Mouse (Mus musculus) forebrain, embryonic 16.5 days (tissue): ENCODE results near the gene Atp6ap1l. TPM values are rescaled to one million over a fixed set of nuclear protein-coding genes. Genes with fewer than 3 reads are reported as not detected.

ENCODE experiments used
- ATAC-seq: fragments of 200-750 bp; cut with Nextera tagmentation; 2 replicates; pipeline ENCODE4 v1.8.0; 2017; ENCODE audit warnings: mild to moderate bottlenecking, moderate library complexity
- H3K27ac ChIP-seq: fragments of 300-500 bp; sonication (generic); 2 replicates; pipeline ENCODE4 v1.5.1; 2014; ENCODE audit warnings: low read length, control low read depth
- H3K27me3 ChIP-seq: fragments of 300-500 bp; sonication (generic); replicated peaks from 2 replicates; pipeline ENCODE4 v1.6.1; 2014; ENCODE audit warnings: low read length; ENCODE audit not compliant: control insufficient read depth, insufficient read depth
- H3K36me3 ChIP-seq: fragments of 300-500 bp; sonication (generic); 2 replicates; pipeline ENCODE4 v1.6.1; 2014; ENCODE audit not compliant: control insufficient read depth, insufficient read depth
- H3K4me1 ChIP-seq: fragments of 300-500 bp; sonication (generic); replicated peaks from 2 replicates; pipeline ENCODE4 v1.6.1; 2014; ENCODE audit warnings: low read length; ENCODE audit not compliant: control insufficient read depth, insufficient read depth
- H3K4me2 ChIP-seq: fragments of 300-500 bp; sonication (generic); 2 replicates; pipeline ENCODE4 v1.6.1; 2014; ENCODE audit warnings: mild to moderate bottlenecking, low read length, control low read depth
- H3K4me3 ChIP-seq: fragments of 300-500 bp; sonication (generic); replicated peaks from 2 replicates; pipeline ENCODE4 v1.5.1; 2014; ENCODE audit warnings: mild to moderate bottlenecking, low read length, control low read depth
- H3K9ac ChIP-seq: fragments of 300-500 bp; sonication (generic); replicated peaks from 2 replicates; pipeline ENCODE4 v1.6.1; 2014; ENCODE audit warnings: low read depth, low read length, control low read depth
- H3K9me3 ChIP-seq: fragments of 300-500 bp; sonication (generic); 2 replicates; pipeline ENCODE4 v1.6.1; 2016; ENCODE audit warnings: low read length; ENCODE audit not compliant: control insufficient read depth
- WGBS: fragments of 180-500 bp; shearing (Covaris S2); extraction: QIAGEN DNeasy Blood & Tissue Kit; methylation state at CpG from one replicate; pipeline ENCODE4 v1.1.7; 2014; 5-methylcytosine and 5-hydroxymethylcytosine counted together
- polyA plus RNA-seq: library from polyadenylated mRNA; unstranded; fragments of >200 nt; fragmentation: Nextera tagmentation; extraction: Ambion mirVana; gene quantifications from 2 replicates; pipeline ENCODE4 v1.2.1, GENCODE M21; 2015

Gene Atp6ap1l
- polyA plus RNA-seq, 1 experiment from 2014 or later: 4.2 TPM

DNA sequence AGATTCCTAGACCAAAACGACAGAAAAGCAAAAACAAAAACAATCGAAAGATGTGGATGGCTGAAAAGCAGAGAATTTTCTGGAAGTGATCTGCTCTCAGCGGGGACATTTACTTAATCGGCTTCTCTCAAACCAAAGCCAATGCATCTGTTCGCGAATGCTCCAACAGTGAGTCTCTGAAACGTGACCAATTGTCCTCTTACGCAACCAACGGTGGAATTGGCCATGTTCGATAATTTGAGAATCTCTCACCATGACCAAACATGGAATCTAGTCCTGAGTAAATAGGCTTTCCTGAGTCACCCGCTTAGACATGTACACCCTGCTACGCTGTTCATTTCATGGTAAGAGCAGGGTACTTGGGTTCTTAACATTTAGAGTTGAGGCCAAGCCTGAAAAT is 8.3 kb downstream of the Atp6ap1l start:
- H3K9me3 ChIP-seq: no peaks in the 10 kb centered on the region
- no peak overlapping the region for H3K4me3 ChIP-seq
- no peaks in the 10 kb centered on the region for H3K36me3 ChIP-seq
- H3K9ac ChIP-seq: no peak overlapping the region
- ATAC-seq: no peak
- H3K4me1 ChIP-seq: 0 out of 2 replicates have a peak, but pooled peaks cover 3% of the 10 kb centered on the region
- 78% methylated on average over 12 of the region's 12 CpGs for WGBS
- no peak overlapping the region; the same call in 1 of the 2 replicates for H3K27ac ChIP-seq
- no peak overlapping the region for H3K4me2 ChIP-seq
- no peaks in the 10 kb centered on the region for H3K27me3 ChIP-seq

GRCm38 (mm10) chr13:90896098-90896497 is 9.1 kb downstream of the Atp6ap1l start:
- no peaks in the 10 kb centered on the region for H3K27me3 ChIP-seq
- no peaks in the 10 kb centered on the region for H3K36me3 ChIP-seq
- H3K27ac ChIP-seq: no peak overlapping the region
- no peaks in the 10 kb centered on the region for H3K9me3 ChIP-seq
- no peak overlapping the region for H3K9ac ChIP-seq
- H3K4me3 ChIP-seq: no peak overlapping the region
- ATAC-seq: peak; percentile 89
- H3K4me1 ChIP-seq: 0 out of 2 replicates have a peak, but pooled peaks cover 3% of the 10 kb centered on the region
- no peak overlapping the region for H3K4me2 ChIP-seq
- 4% methylated on average over 2 of the region's 2 CpGs for WGBS

DNA sequence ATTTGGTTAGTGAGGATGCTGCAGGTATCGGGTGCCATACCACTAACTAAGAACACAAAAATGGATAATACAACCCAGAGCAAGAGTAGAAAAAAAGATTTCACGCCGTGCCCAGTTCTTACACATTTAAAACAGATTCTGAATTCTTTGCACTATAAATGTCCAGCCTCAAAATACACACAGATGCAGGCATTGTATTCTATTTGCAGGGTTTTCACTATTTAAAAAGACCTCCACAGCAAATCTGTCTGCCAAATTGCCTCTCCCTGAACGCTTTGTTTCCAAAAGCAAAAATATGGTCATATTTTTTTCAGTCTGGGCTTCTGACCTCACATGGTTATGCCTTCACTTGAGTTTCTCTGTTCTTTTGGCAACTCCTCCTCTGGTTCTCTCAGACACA is 10.3 kb downstream of the Atp6ap1l start:
- Histone ChIP-seq H3K36me3 (no peaks in the 10 kb centered on the region), H3K9ac (no peak overlapping the region), H3K27ac (no peak overlapping the region), H3K4me2 (no peak overlapping the region), H3K9me3 (no peaks in the 10 kb centered on the region), H3K4me3 (no peak overlapping the region), H3K4me1 (0 out of 2 replicates have a peak, but pooled peaks cover 3% of the 10 kb centered on the region), H3K27me3 (no peaks in the 10 kb centered on the region)
- ATAC-seq: no peak
- 83% methylated on average over 4 of the region's 4 CpGs for WGBS

GRCm38 (mm10) chr13:90890111-90890510 is 15.0 kb downstream of the Atp6ap1l start:
- Histone ChIP-seq H3K9me3 (no peaks in the 10 kb centered on the region), H3K4me2 (no peak overlapping the region), H3K27ac (no peak overlapping the region), H3K9ac (no peak overlapping the region), H3K36me3 (no peaks in the 10 kb centered on the region), H3K27me3 (no peaks in the 10 kb centered on the region), H3K4me1 (peaks cover 2% of the 10 kb centered on the region; the same call in 1 of the 2 replicates), H3K4me3 (no peak overlapping the region)
- ATAC-seq: no peak
- WGBS: 89% methylated on average over 5 of the region's 5 CpGs

DNA sequence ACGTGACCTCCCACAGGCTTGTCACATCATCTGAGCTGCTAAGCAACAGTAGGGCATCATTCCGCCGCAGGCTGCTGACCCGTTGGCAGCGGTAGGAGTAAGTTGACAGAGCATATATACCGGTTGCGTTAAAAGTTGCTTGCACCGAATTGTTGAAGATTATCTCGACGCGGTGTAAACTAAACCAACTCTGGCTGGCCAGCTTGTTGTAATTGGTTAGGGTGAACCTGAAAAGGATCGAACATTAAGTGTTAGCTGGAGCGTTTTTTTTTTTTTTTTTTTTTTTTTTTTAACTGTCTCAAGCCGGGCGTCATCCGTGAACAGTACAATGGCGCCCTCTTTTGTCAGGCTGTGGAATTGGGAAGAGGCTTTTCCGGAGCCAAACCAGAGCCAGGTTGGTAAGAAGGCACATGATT is 18.6 kb downstream of the Atp6ap1l start:
- H3K27ac ChIP-seq: no peak overlapping the region
- no peaks in the 10 kb centered on the region for H3K27me3 ChIP-seq
- H3K4me1 ChIP-seq: peaks cover 2% of the 10 kb centered on the region; the same call in 1 of the 2 replicates
- WGBS: 1% methylated on average over 18 of the region's 18 CpGs
- H3K9ac ChIP-seq: no peak overlapping the region
- H3K36me3 ChIP-seq: no peaks in the 10 kb centered on the region
- H3K9me3 ChIP-seq: no peaks in the 10 kb centered on the region
- peak overlapping the region; percentile 25 for H3K4me3 ChIP-seq
- peak overlapping the region; percentile 50 for H3K4me2 ChIP-seq
- peak; percentile 79 for ATAC-seq

DNA sequence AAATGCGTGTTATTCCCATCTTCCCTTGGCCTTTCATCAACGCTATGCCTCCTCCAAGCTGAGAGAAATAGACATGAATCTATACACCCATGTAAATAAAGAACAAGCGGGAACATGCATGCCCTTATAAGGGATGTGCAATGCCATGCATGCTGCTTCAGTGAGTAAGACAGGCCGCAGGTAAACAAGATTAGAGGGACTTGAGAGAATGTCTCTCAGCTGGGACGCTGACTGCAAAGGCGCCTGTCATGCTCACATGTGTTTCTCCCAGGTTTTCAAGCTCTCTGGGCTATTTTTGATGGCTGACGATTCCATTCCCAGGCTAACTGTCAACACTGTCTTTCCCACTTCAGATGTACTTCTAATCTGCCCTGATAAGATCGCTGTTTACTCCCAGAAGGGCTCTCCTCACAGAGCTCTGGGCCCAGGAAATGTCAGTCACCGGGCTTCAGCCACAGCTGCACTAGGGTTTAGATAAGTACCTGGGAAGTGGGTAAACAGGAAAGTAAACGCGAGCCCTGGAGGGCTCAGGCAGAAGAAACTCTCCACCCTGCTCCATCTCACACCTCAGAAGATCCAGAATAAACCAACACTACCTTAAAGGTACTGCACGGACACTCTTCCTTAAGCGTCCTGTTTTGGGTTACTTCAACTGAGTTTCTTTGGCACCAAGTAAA is 19.2 kb downstream of the Atp6ap1l start:
- H3K27ac ChIP-seq: no peak overlapping the region

DNA sequence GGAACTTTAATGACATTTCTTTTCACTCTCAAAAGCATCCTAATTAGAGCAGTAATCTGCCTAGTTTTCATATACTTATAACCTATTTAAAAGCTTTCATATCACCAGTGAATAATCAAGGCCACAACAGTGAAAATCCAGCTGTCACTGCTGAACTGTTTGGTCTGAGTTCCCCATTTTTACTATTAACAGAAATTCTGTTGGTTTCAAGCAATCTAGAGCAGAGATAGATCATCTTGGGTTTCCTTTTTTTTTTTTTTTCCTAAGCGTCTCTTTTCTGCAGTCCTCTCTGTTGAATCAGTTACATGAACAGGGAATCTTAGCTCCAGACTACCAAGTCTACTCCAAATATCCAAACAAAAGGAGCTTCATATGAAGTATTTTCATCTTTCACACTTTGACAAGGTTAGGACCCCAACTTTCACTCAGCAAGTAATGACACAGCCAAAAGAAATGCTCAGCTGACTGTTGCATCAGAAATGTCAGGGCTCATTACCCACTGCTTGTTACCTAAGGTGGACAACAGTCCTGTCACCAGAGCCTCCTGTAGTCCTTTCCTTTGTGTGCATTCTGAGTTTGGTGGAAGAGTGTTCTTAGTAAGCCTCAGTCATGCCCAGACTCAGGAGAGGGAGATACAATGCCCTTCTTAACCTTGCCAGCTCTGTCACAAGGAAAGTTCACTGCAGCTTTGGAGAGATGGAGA is 23.3 kb downstream of the Atp6ap1l start:
- no peak overlapping the region for H3K4me3 ChIP-seq
- H3K9ac ChIP-seq: no peak overlapping the region
- H3K4me1 ChIP-seq: peaks cover 2% of the 10 kb centered on the region; the same call in 1 of the 2 replicates
- no peaks in the 10 kb centered on the region for H3K36me3 ChIP-seq
- H3K27ac ChIP-seq: no peak overlapping the region
- ATAC-seq: no peak
- 86% methylated on average over 1 of the region's 1 CpGs for WGBS
- H3K27me3 ChIP-seq: no peaks in the 10 kb centered on the region
- H3K4me2 ChIP-seq: no peak overlapping the region
- no peaks in the 10 kb centered on the region for H3K9me3 ChIP-seq

More for the DNA sequence above, 19.2 kb downstream of the Atp6ap1l start:
- peaks cover 2% of the 10 kb centered on the region; the same call in 1 of the 2 replicates for H3K4me1 ChIP-seq
- 57% methylated on average over 13 of the region's 13 CpGs for WGBS
- no peaks in the 10 kb centered on the region for H3K36me3 ChIP-seq
- ATAC-seq: peak; percentile 29
- H3K4me3 ChIP-seq: peak overlapping the region; percentile 25
- no peaks in the 10 kb centered on the region for H3K27me3 ChIP-seq
- H3K4me2 ChIP-seq: peak overlapping the region; percentile 50
- H3K9ac ChIP-seq: no peak overlapping the region
- no peaks in the 10 kb centered on the region for H3K9me3 ChIP-seq

DNA sequence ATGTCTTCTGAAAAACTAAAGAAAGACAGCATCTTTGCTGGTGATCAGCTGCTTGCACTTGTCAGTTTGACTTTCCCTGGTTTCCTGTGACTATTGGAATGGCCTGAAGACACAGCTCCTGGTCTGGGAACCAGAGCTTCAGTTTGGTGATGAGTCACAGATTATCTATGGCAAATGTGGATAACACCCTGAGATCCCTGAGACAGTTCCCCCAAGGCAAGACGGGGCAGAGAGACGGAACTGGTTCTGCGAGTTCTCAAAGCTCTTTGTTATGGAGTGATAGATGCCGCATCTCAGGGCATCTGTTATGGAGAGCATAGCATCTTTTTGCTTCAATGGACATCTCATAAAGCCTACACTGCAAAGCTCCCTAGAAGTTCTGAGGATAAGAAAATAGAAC is 33.6 kb downstream of the Atp6ap1l start:
- Histone ChIP-seq H3K36me3 (no peaks in the 10 kb centered on the region), H3K9me3 (no peaks in the 10 kb centered on the region), H3K27ac (no peak overlapping the region), H3K9ac (no peak overlapping the region), H3K27me3 (no peaks in the 10 kb centered on the region), H3K4me2 (no peak overlapping the region), H3K4me1 (no peaks in the 10 kb centered on the region), H3K4me3 (no peak overlapping the region)
- WGBS: 59% methylated on average over 4 of the region's 4 CpGs
- ATAC-seq: no peak

DNA sequence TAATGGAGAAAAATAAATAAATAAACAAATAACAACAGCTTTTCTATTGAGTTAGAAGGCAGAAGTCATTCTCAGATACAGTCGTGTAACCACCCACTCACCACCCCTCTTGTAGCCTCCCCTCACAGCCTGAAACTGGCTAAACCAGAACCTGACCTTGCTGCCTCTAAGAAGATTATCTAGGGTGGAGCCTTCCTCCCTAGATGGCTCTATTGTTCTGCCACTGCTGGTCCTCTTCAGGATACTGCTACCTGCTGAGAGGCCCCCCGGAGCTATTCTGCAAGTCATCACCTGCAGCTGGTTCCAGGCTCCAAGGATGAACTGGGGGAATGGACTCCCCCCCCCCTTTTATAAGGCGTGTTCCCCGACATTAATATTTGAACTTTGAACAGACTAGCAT is 36.0 kb downstream of the Atp6ap1l start:
- no peaks in the 10 kb centered on the region for H3K36me3 ChIP-seq
- no peaks in the 10 kb centered on the region for H3K4me1 ChIP-seq
- H3K9me3 ChIP-seq: no peaks in the 10 kb centered on the region
- no peak overlapping the region for H3K4me3 ChIP-seq
- no peak for ATAC-seq
- no peaks in the 10 kb centered on the region for H3K27me3 ChIP-seq
- H3K4me2 ChIP-seq: no peak overlapping the region
- H3K27ac ChIP-seq: no peak overlapping the region
- whole genome bisulfite sequencing: 39% methylated on average over 4 of the region's 4 CpGs
- H3K9ac ChIP-seq: no peak overlapping the region
